Mouse (Mus musculus) G1E (cell line): Measurements from ENCODE around the gene Gsn.

Experiments used
- CTCF ChIP-seq: IDR thresholded peaks from 2 replicates; pipeline ENCODE4 v1.5.1; 2012; ENCODE audit warnings: low read depth, low read length, inconsistent platforms, mixed read lengths
- GATA1 ChIP-seq: IDR thresholded peaks from 2 replicates; pipeline ENCODE4 v1.6.1; 2012; ENCODE audit warnings: borderline replicate concordance, low read length, inconsistent platforms, mixed read lengths
- GATA2 ChIP-seq: IDR thresholded peaks from 2 replicates; pipeline ENCODE4 v1.6.1; 2012; ENCODE audit warnings: low read depth, low read length, inconsistent platforms, borderline replicate concordance
- POLR2AphosphoS5 ChIP-seq: IDR thresholded peaks from 2 replicates; pipeline ENCODE4 v1.6.1; 2012; ENCODE audit warnings: low read depth, low read length, inconsistent platforms; ENCODE audit not compliant: insufficient replicate concordance
- TAL1 ChIP-seq: conservative IDR thresholded peaks from 2 replicates; pipeline ENCODE4 v1.6.1; 2012; ENCODE audit warnings: low read depth, low read length, inconsistent platforms, mixed read lengths

- TF ChIP-seq CTCF (no peak), GATA1 (no peak), TAL1 (0 out of 2 replicates have a peak, but pooled peaks have one; percentile 18), GATA2 (no peak), POLR2AphosphoS5 (no peak)
These were observed 49.4 kb upstream of the Gsn start for GRCm38 (mm10) chr2:35206761-35207160.
